Mouse (Mus musculus) kidney, adult 2 months (tissue): ENCODE measurements around the gene Chst12.

Experiments used
- CTCF ChIP-seq: fragments of 200-500 bp; conservative IDR thresholded peaks from 2 replicates; pipeline ENCODE4 v1.5.1; 2011; ENCODE audit warnings: low read depth, mild to moderate bottlenecking, control low read depth, low read length, moderate library complexity, mixed read lengths; ENCODE audit not compliant: insufficient read depth, insufficient read length
- POLR2A ChIP-seq: fragments of 200-500 bp; IDR thresholded peaks from one replicate; pipeline ENCODE4 v1.6.1; 2011; ENCODE audit warnings: low read depth, low read length, control low read depth

- TF ChIP-seq CTCF: no peak
- TF ChIP-seq POLR2A: no peak
Observed at GRCm38 (mm10) chr5:140498176-140498575, 7.2 kb upstream of the Chst12 start.
